Mouse (Mus musculus) heart, adult 2 months (tissue): ENCODE results near the gene Mamdc2.

Experiments
- CTCF ChIP-seq: fragments of 200-600 bp; IDR thresholded peaks from 2 replicates; pipeline ENCODE4 v1.8.1; 2022; ENCODE audit warnings: antibody characterized with exemption, mild to moderate bottlenecking, moderate library complexity
- EP300 ChIP-seq: fragments of 200-500 bp; IDR thresholded peaks from 2 replicates; pipeline ENCODE4 v1.6.1; 2011; ENCODE audit warnings: low read depth, low read length, control low read depth; ENCODE audit not compliant: insufficient read depth
- POLR2A ChIP-seq: fragments of 200-500 bp; IDR thresholded peaks from 2 replicates; pipeline ENCODE4 v1.6.1; 2011; ENCODE audit warnings: mild to moderate bottlenecking, low read depth, low read length, control low read depth; ENCODE audit not compliant: insufficient read depth

DNA sequence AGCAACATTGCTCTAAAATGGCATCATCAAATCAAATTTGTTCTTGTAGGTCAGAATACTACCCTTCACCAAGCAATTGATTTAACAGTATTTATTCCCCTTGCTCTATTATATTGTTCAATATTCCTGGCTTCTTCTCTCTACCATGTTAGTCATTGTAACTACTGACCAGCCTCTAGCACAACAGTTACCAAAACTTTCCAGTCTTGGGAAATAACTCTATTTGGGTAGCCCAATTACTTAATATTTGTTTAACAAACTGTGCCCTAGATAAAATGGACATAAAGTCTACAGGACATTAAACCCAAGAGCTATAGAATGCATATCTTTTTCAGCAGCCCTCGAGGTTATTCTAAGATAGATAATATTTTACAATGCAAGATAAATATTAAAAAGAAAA is 159.0 kb downstream of the Mamdc2 start:
- no peak for TF ChIP-seq CTCF
- TF ChIP-seq EP300 = no peak
- TF ChIP-seq POLR2A = no peak
